Comparison of ENCODE assay signal across 23 mouse cellular contexts in the genomic region with DNA sequence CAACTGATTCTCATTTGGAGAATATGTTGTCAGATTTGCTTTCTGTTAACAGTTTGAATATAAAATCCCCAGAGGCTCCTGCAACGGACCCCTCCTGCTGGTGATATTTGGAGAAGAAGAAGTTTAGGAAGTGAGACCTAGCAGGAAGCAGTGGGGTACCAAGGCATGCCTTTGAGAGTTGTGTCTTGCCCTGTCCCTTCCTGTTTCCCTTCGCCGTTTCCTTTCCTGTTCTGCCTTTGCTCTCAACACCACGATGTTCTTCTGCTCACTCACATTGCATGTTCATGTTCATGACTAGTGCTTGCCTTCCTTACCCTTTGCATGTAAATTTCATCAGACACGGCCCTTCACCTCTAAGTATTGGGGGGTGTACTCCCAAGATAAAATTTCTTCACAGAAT.
DNase-seq lines count a peak whose midpoint lies in the region; ATAC-seq lines count a peak whose summit lies in the region.
"Had no signal": no experiment of that assay in that cellular context is flagged by ENCODE, and none has a peak within 500 bp of the region (broad histone marks: within the 10 kb centered on the region; RNA-seq: fewer than 3 reads in every experiment).

No protein-coding gene starts in this region.

- intact Hi-C loops in left cerebral cortex, postnatal 10 days (cut with DNase I): no loop called here

- no peaks in the 10 kb centered on the region for H3K4me1 ChIP-seq in hindbrain, embryonic 14.5 days (replicated peaks; ENCODE audit: control insufficient read depth, insufficient read depth, low read length)
- H3K4me1 ChIP-seq: embryonic facial prominence, embryonic 15.5 days; heart, embryonic 10.5 days had no signal

- no peaks in the 10 kb centered on the region for H3K36me3 ChIP-seq in hindbrain, embryonic 14.5 days (replicated peaks; ENCODE audit: control insufficient read depth, insufficient read depth)
- H3K36me3 ChIP-seq: embryonic facial prominence, embryonic 15.5 days; forebrain, embryonic 10.5 days; heart, embryonic 10.5 days; hindbrain, embryonic 13.5 days had no signal

- no peaks in the 10 kb centered on the region for H3K9me3 ChIP-seq in hindbrain, embryonic 14.5 days (ENCODE audit: control insufficient read depth, low read length)
- H3K9me3 ChIP-seq: embryonic facial prominence, embryonic 15.5 days; forebrain, embryonic 10.5 days; heart, embryonic 10.5 days; hindbrain, embryonic 13.5 days had no signal

- H3K4me3 ChIP-seq in hindbrain, embryonic 14.5 days (replicated peaks; ENCODE audit: low read length): no peak overlapping the region
- H3K4me3 ChIP-seq: embryonic facial prominence, embryonic 15.5 days; erythroblast, embryonic 14.5 days; forebrain, embryonic 10.5 days; heart, embryonic 10.5 days; hindbrain, embryonic 13.5 days had no signal

- no peak overlapping the region for H3K4me2 ChIP-seq in hindbrain, embryonic 14.5 days (replicated peaks)
- H3K4me2 ChIP-seq: embryonic facial prominence, embryonic 15.5 days; hindbrain, embryonic 13.5 days had no signal

- DNase-seq in spleen, postnatal 36 days (ENCODE audit: low spot score in 2 of 2): peak; percentile 25 to 32
- no peak for DNase-seq in spleen, postnatal 10 days (ENCODE audit: low spot score in 2 of 2)
- peak; percentile 18 for DNase-seq in CD4-positive, CD25-positive, alpha-beta regulatory T cell, adult 2 months (ENCODE audit: low read depth, low spot score)
- peak; percentile 15 for DNase-seq in naive thymus-derived CD4-positive, alpha-beta T cell, adult 2 months (ENCODE audit: low read depth)
- no peak for DNase-seq in hindbrain, embryonic 14.5 days (ENCODE audit: low spot score)
- DNase-seq in left cerebral cortex, postnatal 10 days (ENCODE audit: extremely low spot score in 1 of 2, low spot score in 2 of 2): no peak
- no peak for DNase-seq in kidney, postnatal 36 days
- DNase-seq: adrenal gland, adult 8-10 months; adrenal gland, postnatal 36 days; cerebellum, adult 2 months; cerebellum, postnatal 10 days; embryo, embryonic 11 days; gastrocnemius, postnatal 25 days; heart, adult 18-20 months; heart, postnatal 10 days had no signal

- ATAC-seq in common myeloid progenitor, adult 5-6 weeks (replicated peaks; ENCODE audit: low read depth, poor library complexity, severe bottlenecking): 0 out of 2 replicates have a peak, but pooled peaks have one; percentile 25
- no peak for ATAC-seq in hindbrain, embryonic 14.5 days (ENCODE audit: low FRiP score)
- ATAC-seq: forebrain, embryonic 14.5 days; intestine, embryonic 16.5 days had no signal

- H3K9ac ChIP-seq in hindbrain, embryonic 14.5 days: no peak overlapping the region
- H3K9ac ChIP-seq: embryonic facial prominence, embryonic 15.5 days; hindbrain, embryonic 13.5 days had no signal

- no peak overlapping the region for H3K27ac ChIP-seq in hindbrain, embryonic 14.5 days
- H3K27ac ChIP-seq: embryonic facial prominence, embryonic 15.5 days; forebrain, embryonic 10.5 days; heart, embryonic 10.5 days; hindbrain, embryonic 13.5 days had no signal

- WGBS in hindbrain, embryonic 14.5 days: 82% methylated on average over 5 of the region's 5 CpGs

- no peaks in the 10 kb centered on the region for H3K27me3 ChIP-seq in hindbrain, embryonic 14.5 days (ENCODE audit: control insufficient read depth, insufficient read depth, low read length)
- H3K27me3 ChIP-seq: embryonic facial prominence, embryonic 15.5 days; hindbrain, embryonic 13.5 days had no signal

Comparison
In these comparisons a context has a peak if more than half of its experiments do, and no peak if none do; other contexts are left out.
1. DNase-seq: peak in spleen, postnatal 36 days (2 of 2), CD4-positive, CD25-positive, alpha-beta regulatory T cell, adult 2 months (single experiment) and naive thymus-derived CD4-positive, alpha-beta T cell, adult 2 months (single experiment); none in spleen, postnatal 10 days (0 of 2), hindbrain, embryonic 14.5 days (single experiment), left cerebral cortex, postnatal 10 days (0 of 2) and kidney, postnatal 36 days (0 of 2).